Mouse (Mus musculus): ENCODE measurements at regions not wholly inside any gene's neighbourhood (a gene's known extent, or its start where the extent isn't known, plus 50 kb on each side); places are given as distances from the start of the nearest gene placed in this dataset.

DNA sequence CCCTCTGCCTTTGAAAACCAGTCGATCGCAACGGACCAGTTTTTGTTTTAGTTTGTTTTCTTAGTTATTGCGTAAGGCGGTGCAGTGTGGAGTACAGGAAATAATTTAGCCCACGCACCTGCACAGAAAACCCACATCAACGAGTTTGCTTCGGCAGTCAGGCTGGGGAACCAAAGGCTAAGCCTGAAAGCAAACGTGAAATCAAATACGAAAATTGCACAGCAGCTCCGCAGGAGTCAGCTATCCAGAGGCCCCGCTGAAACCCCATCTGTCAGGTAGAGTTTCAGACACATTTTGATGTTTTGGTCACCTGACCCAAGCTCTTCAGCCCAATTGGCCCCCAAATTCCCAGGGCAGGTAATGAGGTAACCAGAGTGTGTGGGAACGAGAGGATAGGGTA is 435.6 kb upstream of the Atp11b start:
- TF ChIP-seq CTCF (IDR thresholded peaks at IDR 0.05; ENCODE audit: low read depth, low read length) (no peak), POLR2A (IDR thresholded peaks at IDR 0.05; ENCODE audit: insufficient read depth, low read length) (no peak)
